Mouse (Mus musculus) testis, postnatal 10 days (tissue): ENCODE results near the gene Prl2c1.
"Not testable (repeated sequence)": the region's sequence is repeated elsewhere in the genome, so short reads cannot be mapped to it uniquely, and the experiment has no call there.

Experiments
- DNase-seq: peaks from one replicate; pipeline ENCODE4 v3.0.0; 2021; ENCODE audit warnings: low spot score

Prl2c1 gene

GRCm38 (mm10) chr13:27849042-27849441 lies at the start of gene Prl2c1:
Gene Prl2c1, plus strand, starts transcription at chr13:27849342.
- no peak for DNase-seq

- no peak for DNase-seq
Measured at GRCm38 (mm10) chr13:27801354-27801753, 47.8 kb upstream of the Prl2c1 start, which contains the start of gene Prl2a1. Gene Prl2a1, plus strand, starts transcription at chr13:27801654.

GRCm38 (mm10) chr13:27802765-27803164 lies 46.4 kb upstream of the Prl2c1 start:
- DNase-seq, result no peak

- DNase-seq, result not testable (repeated sequence)
Measured at GRCm38 (mm10) chr13:27904236-27904635, 55.1 kb downstream of the Prl2c1 start.
